Mouse (Mus musculus): Measurements from ENCODE around the gene Auh.

DNA sequence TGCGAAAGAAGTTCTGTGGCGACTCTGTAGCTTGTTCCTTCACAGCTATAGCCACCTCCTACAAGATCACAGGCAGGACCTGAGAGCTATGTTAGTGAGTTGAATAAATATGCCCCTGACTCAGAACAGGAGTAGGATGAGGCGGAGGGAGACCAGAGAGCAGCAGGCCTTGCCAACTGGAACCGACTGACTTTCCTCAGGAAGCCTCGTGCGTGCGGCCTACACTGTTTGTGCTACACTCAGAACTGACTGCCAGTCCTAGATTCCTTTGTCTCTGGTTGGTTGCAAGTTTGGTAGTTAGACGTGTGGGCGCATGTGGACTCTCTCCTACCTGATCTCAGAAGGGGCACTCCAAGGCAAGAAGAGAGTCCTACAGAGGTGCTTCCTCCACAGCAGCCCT lies 50.2 kb downstream of the Auh start:
- TF ChIP-seq EP300 (IDR thresholded peaks at IDR 0.05; ENCODE audit: low read depth) (no peak), CTCF (IDR thresholded peaks at IDR 0.05; ENCODE audit: low read depth) (no peak)

Data from heart, postnatal 0 days (tissue).